Mouse (Mus musculus) C2C12 (cell line): ENCODE results near the gene Cfap61.

ENCODE experiments used
- CEBPB ChIP-seq: IDR thresholded peaks from one replicate; pipeline ENCODE4 v1.6.1; 2011; ENCODE audit warnings: low read depth, mild to moderate bottlenecking, control low read depth, moderate library complexity
- CTCF ChIP-seq: IDR thresholded peaks from one replicate; pipeline ENCODE4 v1.5.1; 2011; ENCODE audit not compliant: control insufficient read depth, insufficient read depth, insufficient read length
- MAX ChIP-seq: IDR thresholded peaks from one replicate; pipeline ENCODE4 v1.6.1; 2011; ENCODE audit warnings: mild to moderate bottlenecking, control low read depth
- MYOD1 ChIP-seq: IDR thresholded peaks from one replicate; pipeline ENCODE4 v1.6.1; 2011; ENCODE audit warnings: low read depth; ENCODE audit not compliant: control insufficient read depth, insufficient read length
- MYOG ChIP-seq: IDR thresholded peaks from one replicate; pipeline ENCODE4 v1.6.1; 2011; ENCODE audit not compliant: control insufficient read depth, insufficient read length; ENCODE audit errors: extremely low read depth
- USF1 ChIP-seq: IDR thresholded peaks from one replicate; pipeline ENCODE4 v1.6.1; 2011; ENCODE audit warnings: low read depth, mild to moderate bottlenecking, control low read depth, moderate library complexity

DNA sequence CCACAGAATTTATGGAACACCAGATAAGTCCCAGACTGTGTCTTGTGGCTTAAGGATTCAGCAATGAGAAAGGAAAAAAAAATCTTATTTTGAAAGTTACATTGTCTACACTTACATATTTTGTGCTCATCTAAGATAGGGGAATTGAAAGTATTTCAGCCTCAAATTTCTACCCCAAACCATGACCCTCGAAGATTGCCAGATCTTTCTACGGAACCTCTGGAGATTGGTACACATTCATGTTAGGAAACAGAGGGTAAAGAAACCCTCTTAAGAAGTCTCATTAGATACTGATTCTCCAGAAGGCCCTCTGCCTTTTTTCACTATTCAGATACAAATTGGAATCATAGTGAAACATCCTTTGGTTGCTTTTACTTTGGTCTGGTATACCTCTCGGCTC, 195.9 kb downstream of the Cfap61 start:
- TF ChIP-seq CTCF, result no peak
- TF ChIP-seq MYOD1, result no peak
- no peak for TF ChIP-seq MYOG
- no peak for TF ChIP-seq USF1
- no peak for TF ChIP-seq MAX
- no peak for TF ChIP-seq CEBPB
